Mouse (Mus musculus): ENCODE data around the gene Dgcr6. TPM values are rescaled to one million over a fixed set of nuclear protein-coding genes. Genes with fewer than 3 reads are reported as not detected.

Dgcr6 gene
- polyA plus RNA-seq (2012): 17.2 and 21.6 TPM in 2 replicates

DNA sequence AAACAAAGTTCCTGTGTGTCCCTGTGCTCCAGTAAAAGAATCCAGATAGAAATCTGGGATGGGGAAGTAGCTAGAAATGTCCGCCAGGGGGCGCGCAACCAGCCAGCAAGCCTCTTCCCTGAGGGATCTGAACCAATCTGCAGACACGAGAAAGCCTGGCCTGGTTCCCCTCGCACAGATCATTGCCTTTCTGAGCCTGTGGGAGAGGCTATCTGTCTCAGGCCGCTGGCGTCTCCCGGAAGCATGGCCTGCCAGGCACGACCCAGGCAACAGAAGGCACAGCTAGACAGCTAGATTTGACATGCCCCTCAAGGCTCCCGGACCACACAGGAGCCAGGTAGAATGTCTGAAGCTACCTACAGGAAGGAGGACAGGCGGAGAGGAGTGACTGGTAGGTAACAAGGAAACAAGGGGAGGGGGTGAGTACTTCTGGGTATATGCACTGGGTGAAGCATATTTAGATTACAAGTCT, at the start of gene Dgcr6:
Dgcr6 (plus strand) TSS at position 130 of the 472 bp plus-strand sequence.

Other genes with a start within 250 kb of the Dgcr6 start
- gene B830017H08Rik, start 219.7 kb upstream of the Dgcr6 start, polyA plus RNA-seq (2012): not detected in 2 replicates
- 0.66 and 2.2 TPM in 2 replicates for gene Car15, start 214.5 kb upstream of the Dgcr6 start, polyA plus RNA-seq (2012)
- 0.27 and 0.49 TPM in 2 replicates for gene Gm20518, start 161.2 kb upstream of the Dgcr6 start, polyA plus RNA-seq (2012)
- gene Tssk1, start 158.6 kb upstream of the Dgcr6 start, polyA plus RNA-seq (2012): 0.04 TPM in 2 replicates
- gene Dgcr2, start 154.3 kb upstream of the Dgcr6 start, polyA plus RNA-seq (2012): 24.3 and 31.8 TPM in 2 replicates
- gene Tssk2, start 154.2 kb upstream of the Dgcr6 start, polyA plus RNA-seq (2012): not detected in 2 replicates
- gene Ess2, start 141.5 kb upstream of the Dgcr6 start, polyA plus RNA-seq (2012): 26.1 and 32.4 TPM in 2 replicates
- 0.26 TPM in 1 of 2 replicates, not detected in the other for gene Gsc2, start 137.8 kb upstream of the Dgcr6 start, polyA plus RNA-seq (2012)
- 147 and 202 TPM in 2 replicates for gene Slc25a1, start 124.6 kb upstream of the Dgcr6 start, polyA plus RNA-seq (2012)
- gene Vpreb2, start 72.4 kb upstream of the Dgcr6 start, polyA plus RNA-seq (2012): 2.0 and 3.5 TPM in 2 replicates
- 32.2 and 38.4 TPM in 2 replicates for gene Prodh, start 37.3 kb downstream of the Dgcr6 start, polyA plus RNA-seq (2012)
- gene Rtn4r, start 74.8 kb downstream of the Dgcr6 start, polyA plus RNA-seq (2012): 17.9 and 20.1 TPM in 2 replicates
- not detected in 2 replicates for gene Ccdc188, start 165.0 kb downstream of the Dgcr6 start, polyA plus RNA-seq (2012)
- gene Zdhhc8, start 182.3 kb downstream of the Dgcr6 start, polyA plus RNA-seq (2012): 98.1 and 106 TPM in 2 replicates
- 75.2 and 82.3 TPM in 2 replicates for gene Trmt2a, start 195.8 kb downstream of the Dgcr6 start, polyA plus RNA-seq (2012)
- 993 and 1,045 TPM in 2 replicates for gene Ranbp1, start 195.9 kb downstream of the Dgcr6 start, polyA plus RNA-seq (2012)
- not detected in 2 replicates for gene Gm49776, start 205.5 kb downstream of the Dgcr6 start, polyA plus RNA-seq (2012)
- gene Dgcr8, start 236.4 kb downstream of the Dgcr6 start, polyA plus RNA-seq (2012): 5.6 and 7.1 TPM in 2 replicates